Mouse (Mus musculus): ENCODE measurements around the gene Lsmem1. TPM values are rescaled to one million over a fixed set of nuclear protein-coding genes. Genes with fewer than 3 reads are reported as not detected.

The Lsmem1 gene
- polyA plus RNA-seq, 1 experiment from 2014 or later = 26.9 TPM

DNA sequence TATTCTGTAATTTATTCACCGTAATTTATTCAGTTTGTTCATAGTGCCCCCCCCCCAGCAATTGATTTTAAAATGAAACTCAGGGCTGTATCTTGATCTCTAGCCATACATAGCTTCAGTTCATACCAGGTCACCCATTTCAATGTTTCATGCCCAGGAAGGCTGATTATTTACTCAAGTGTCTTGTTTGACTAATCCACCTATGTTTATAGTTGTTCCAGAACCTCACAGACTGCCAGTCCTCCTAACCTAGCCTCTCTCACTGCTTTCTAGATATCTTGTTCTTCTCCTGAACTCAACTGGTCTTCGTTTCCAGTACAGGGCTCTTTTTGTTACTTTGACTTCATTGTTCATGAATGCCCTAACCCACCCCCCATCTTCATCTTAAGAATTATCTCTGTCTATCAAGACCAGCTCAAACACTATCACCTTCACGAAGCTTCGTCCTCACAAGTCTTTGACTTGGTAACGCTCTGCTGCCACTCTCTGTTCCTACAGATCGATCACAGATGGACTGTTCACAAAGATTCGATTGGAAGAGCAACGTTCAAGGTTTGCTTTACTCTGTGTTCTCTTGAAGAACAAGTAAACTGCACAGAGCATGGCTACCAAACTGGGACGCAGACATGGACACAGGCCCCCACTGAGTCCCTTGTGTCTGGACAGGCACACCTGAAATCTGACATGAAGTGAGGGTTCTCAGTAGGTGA lies 25.0 kb upstream of the Lsmem1 start:
- ATAC-seq (ENCODE audit: extremely low read depth, insufficient number of reproducible peaks, low FRiP score, low TSS enrichment) = no peak
- H3K9ac ChIP-seq = no peak overlapping the region
- H3K9me3 ChIP-seq = no peaks in the 10 kb centered on the region
- H3K4me3 ChIP-seq = no peak overlapping the region
- H3K27ac ChIP-seq (replicated peaks) = no peak overlapping the region
- peaks cover 28% of the 10 kb centered on the region for H3K4me1 ChIP-seq
- 90% methylated on average over 9 of the region's 9 CpGs for WGBS
- no peaks in the 10 kb centered on the region for H3K36me3 ChIP-seq
- H3K4me2 ChIP-seq = peak overlapping the region; percentile 74; the same call in 1 of the 2 replicates
- no peaks in the 10 kb centered on the region for H3K27me3 ChIP-seq (replicated peaks)

GRCm38 (mm10) chr12:40223676-40224075 lies 24.4 kb upstream of the Lsmem1 start:
- Histone ChIP-seq H3K27me3 (replicated peaks) (no peaks in the 10 kb centered on the region), H3K4me2 (peak overlapping the region; percentile 74), H3K27ac (replicated peaks) (peak overlapping the region; percentile 87), H3K36me3 (no peaks in the 10 kb centered on the region), H3K4me3 (peak overlapping the region; percentile 99), H3K4me1 (peaks cover 31% of the 10 kb centered on the region), H3K9ac (peak overlapping the region; percentile 72), H3K9me3 (no peaks in the 10 kb centered on the region)
- 43% methylated on average over 10 of the region's 10 CpGs for WGBS
- ATAC-seq (ENCODE audit: extremely low read depth, insufficient number of reproducible peaks, low FRiP score, low TSS enrichment) = no peak

DNA sequence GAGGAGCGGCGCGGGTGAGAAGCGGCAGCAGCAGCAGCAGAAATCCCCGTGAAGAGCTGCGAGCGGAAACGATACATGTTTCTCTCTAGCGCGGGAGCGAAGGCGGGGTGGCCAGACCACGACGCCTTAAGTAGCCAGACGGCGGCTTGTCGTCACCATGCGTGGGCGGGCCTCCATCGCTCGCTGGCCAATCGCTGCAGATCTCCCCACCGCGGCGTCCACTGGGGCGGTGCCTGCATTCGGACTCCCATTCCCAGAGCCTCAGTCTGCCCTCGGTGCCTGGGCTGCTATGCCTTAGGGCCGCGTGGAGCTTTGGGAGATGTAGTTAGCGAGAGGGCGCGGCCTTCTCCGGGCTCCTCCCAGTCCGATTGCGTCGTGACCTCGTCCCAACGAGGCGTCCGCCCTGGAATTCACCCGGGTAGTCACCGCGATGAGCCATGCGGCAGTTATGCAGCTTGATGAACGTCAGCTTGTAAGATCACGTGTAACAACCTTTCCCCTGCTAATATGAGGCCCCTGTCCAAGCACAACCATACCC lies 23.9 kb upstream of the Lsmem1 start:
- peaks cover 31% of the 10 kb centered on the region for H3K4me1 ChIP-seq
- H3K27me3 ChIP-seq (replicated peaks) = no peaks in the 10 kb centered on the region
- peak overlapping the region; percentile 100 for H3K27ac ChIP-seq (replicated peaks)
- no peaks in the 10 kb centered on the region for H3K9me3 ChIP-seq
- peak overlapping the region; percentile 99 for H3K9ac ChIP-seq
- H3K4me2 ChIP-seq = peak overlapping the region; percentile 84
- under 1% methylated on average over 46 of the region's 47 CpGs for WGBS
- peak; percentile 98 for ATAC-seq (ENCODE audit: extremely low read depth, insufficient number of reproducible peaks, low FRiP score, low TSS enrichment)
- peaks cover 1% of the 10 kb centered on the region for H3K36me3 ChIP-seq
- peak overlapping the region; percentile 99 for H3K4me3 ChIP-seq

GRCm38 (mm10) chr12:40222251-40223081 lies 23.2 kb upstream of the Lsmem1 start:
- Histone ChIP-seq H3K36me3 (peaks cover 6% of the 10 kb centered on the region), H3K4me1 (peaks cover 34% of the 10 kb centered on the region), H3K9me3 (no peaks in the 10 kb centered on the region), H3K27me3 (replicated peaks) (no peaks in the 10 kb centered on the region), H3K4me2 (peak overlapping the region; percentile 84), H3K9ac (peak overlapping the region; percentile 99), H3K27ac (replicated peaks) (peak overlapping the region; percentile 100), H3K4me3 (peak overlapping the region; percentile 99)
- peak; percentile 87 for ATAC-seq (ENCODE audit: extremely low read depth, insufficient number of reproducible peaks, low FRiP score, low TSS enrichment)
- WGBS = under 1% methylated on average over 81 of the region's 81 CpGs

DNA sequence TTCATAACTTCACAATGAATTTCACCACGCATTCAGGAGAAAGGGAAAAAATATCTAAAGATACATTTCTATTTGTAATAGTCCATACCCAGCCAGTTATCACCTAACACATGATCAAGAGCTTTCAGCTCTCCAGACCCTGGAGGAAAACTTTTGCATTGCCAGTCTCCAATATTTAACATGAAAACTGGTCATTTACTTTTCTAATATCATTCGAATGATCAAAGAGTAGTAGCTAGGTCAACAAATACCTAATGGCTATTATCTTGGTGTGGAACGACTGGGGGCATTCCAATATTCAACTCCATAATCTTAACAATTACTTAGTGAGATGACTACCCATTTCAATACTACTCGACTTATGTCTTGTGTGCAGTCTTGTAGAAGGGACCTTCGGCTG lies 22.3 kb upstream of the Lsmem1 start:
- 7% methylated on average over 5 of the region's 5 CpGs for WGBS
- H3K9ac ChIP-seq = peak overlapping the region; percentile 99
- H3K4me1 ChIP-seq = peaks cover 34% of the 10 kb centered on the region
- H3K9me3 ChIP-seq = no peaks in the 10 kb centered on the region
- H3K4me2 ChIP-seq = peak overlapping the region; percentile 84
- peak overlapping the region; percentile 99 for H3K4me3 ChIP-seq
- ATAC-seq (ENCODE audit: extremely low read depth, insufficient number of reproducible peaks, low FRiP score, low TSS enrichment) = no peak
- H3K27ac ChIP-seq (replicated peaks) = peak overlapping the region; percentile 100
- H3K36me3 ChIP-seq = peaks cover 11% of the 10 kb centered on the region
- no peaks in the 10 kb centered on the region for H3K27me3 ChIP-seq (replicated peaks)

- H3K9me3 ChIP-seq = no peaks in the 10 kb centered on the region
- H3K27ac ChIP-seq (replicated peaks) = no peak overlapping the region
- no peaks in the 10 kb centered on the region for H3K27me3 ChIP-seq (replicated peaks)
- no peak for ATAC-seq (ENCODE audit: extremely low read depth, insufficient number of reproducible peaks, low FRiP score, low TSS enrichment)
- peak overlapping the region; percentile 99 for H3K4me3 ChIP-seq
- H3K9ac ChIP-seq = peak overlapping the region; percentile 99
- H3K4me1 ChIP-seq = peaks cover 34% of the 10 kb centered on the region
- WGBS = 24% methylated on average over 3 of the region's 3 CpGs
- H3K36me3 ChIP-seq = peaks cover 19% of the 10 kb centered on the region
- H3K4me2 ChIP-seq = peak overlapping the region; percentile 84
Measured at GRCm38 (mm10) chr12:40220896-40221295, 21.6 kb upstream of the Lsmem1 start.

DNA sequence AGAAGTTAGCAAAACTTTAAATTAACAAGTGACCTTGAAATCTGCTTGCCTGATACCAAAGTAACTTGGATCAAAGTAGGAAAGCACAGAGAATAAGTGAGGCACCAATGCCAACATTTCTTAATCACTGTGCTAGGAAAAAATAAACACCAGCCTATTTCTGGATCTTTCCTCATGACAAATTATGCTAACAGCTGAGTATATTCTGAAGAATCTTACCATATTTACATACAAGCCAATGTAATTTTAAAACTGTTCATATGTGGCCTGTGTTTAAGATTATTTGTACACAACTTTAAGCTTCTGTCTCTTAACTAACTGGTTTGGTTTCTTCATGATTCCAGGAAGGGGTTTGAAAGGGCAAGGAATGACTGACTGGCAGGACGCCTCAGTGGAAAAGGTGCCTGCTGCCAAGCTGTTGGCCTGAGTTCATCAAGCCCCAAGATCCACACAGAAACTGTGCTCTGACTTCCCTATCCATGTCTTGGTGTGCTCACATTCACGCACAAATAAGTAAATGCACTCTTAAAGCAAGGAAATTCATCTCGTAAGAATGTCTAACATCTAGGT lies 20.8 kb upstream of the Lsmem1 start:
- H3K27ac ChIP-seq (replicated peaks) = peak overlapping the region; percentile 8
- no peaks in the 10 kb centered on the region for H3K9me3 ChIP-seq
- H3K36me3 ChIP-seq = peaks cover 27% of the 10 kb centered on the region
- WGBS = 40% methylated on average over 3 of the region's 3 CpGs
- H3K27me3 ChIP-seq (replicated peaks) = no peaks in the 10 kb centered on the region
- H3K9ac ChIP-seq = peak overlapping the region; percentile 99
- peaks cover 34% of the 10 kb centered on the region for H3K4me1 ChIP-seq
- no peak for ATAC-seq (ENCODE audit: extremely low read depth, insufficient number of reproducible peaks, low FRiP score, low TSS enrichment)
- H3K4me3 ChIP-seq = peak overlapping the region; percentile 99
- peak overlapping the region; percentile 84 for H3K4me2 ChIP-seq

DNA sequence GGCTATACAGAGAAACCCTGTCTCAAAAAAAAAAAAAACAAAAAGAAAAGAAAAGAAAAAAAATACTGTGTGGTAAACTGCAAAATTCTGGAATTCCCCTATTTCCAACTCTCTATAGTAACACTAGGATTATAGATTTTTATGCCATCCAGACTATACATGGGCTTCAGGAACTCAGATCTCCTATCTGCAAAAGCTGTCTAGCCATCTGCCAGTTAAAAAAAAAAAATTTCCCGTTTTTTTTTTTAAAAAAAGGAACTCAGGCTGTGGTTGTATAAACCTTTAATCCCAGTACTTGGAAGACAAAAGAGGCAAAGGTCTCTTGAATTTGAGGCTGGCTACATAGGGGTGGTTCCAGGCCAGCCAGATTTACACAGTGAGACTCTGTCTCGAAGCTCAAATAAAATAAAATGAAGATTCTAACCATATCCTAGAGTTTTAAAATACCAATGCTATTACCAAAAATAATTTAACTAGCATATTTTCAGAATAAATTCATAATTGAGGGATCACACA lies 19.2 kb upstream of the Lsmem1 start:
- no peak for ATAC-seq (ENCODE audit: extremely low read depth, insufficient number of reproducible peaks, low FRiP score, low TSS enrichment)
- no peaks in the 10 kb centered on the region for H3K27me3 ChIP-seq (replicated peaks)
- H3K4me3 ChIP-seq = no peak overlapping the region
- no peaks in the 10 kb centered on the region for H3K9me3 ChIP-seq
- 64% methylated on average over 2 of the region's 2 CpGs for WGBS
- no peak overlapping the region for H3K27ac ChIP-seq (replicated peaks)
- H3K4me1 ChIP-seq = peaks cover 27% of the 10 kb centered on the region
- no peak overlapping the region for H3K9ac ChIP-seq
- H3K4me2 ChIP-seq = no peak overlapping the region
- H3K36me3 ChIP-seq = peaks cover 43% of the 10 kb centered on the region

DNA sequence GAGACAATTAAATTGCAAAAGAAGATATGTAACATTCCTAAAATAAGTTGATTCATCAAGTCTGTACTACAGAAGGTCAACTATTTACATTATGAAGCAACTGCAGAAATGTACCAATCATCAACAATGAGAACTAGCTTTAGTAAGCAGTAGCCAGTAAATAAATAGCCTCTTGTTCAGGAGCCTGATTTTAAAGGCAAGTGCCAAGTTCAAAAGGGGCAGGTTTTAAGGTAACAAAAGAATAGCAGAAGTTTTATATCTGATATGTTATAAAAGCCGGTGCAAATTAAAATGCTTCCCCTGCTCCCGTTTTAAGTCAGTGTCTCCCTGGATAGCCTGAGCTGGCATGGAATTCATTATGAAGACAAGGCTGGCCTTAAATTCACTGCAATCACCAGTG lies 18.5 kb upstream of the Lsmem1 start:
- no peaks in the 10 kb centered on the region for H3K27me3 ChIP-seq (replicated peaks)
- peaks cover 27% of the 10 kb centered on the region for H3K4me1 ChIP-seq
- H3K36me3 ChIP-seq = peaks cover 50% of the 10 kb centered on the region
- no peak for ATAC-seq (ENCODE audit: extremely low read depth, insufficient number of reproducible peaks, low FRiP score, low TSS enrichment)
- WGBS = 91% methylated on average over 2 of the region's 2 CpGs
- no peak overlapping the region for H3K9ac ChIP-seq
- H3K4me2 ChIP-seq = no peak overlapping the region
- peaks cover 1% of the 10 kb centered on the region; the same call in 1 of the 2 replicates for H3K9me3 ChIP-seq
- no peak overlapping the region for H3K4me3 ChIP-seq
- H3K27ac ChIP-seq (replicated peaks) = no peak overlapping the region

GRCm38 (mm10) chr12:40214888-40215876 lies 15.9 kb upstream of the Lsmem1 start:
- no peak overlapping the region for H3K27ac ChIP-seq (replicated peaks)
- H3K9me3 ChIP-seq = peaks cover 4% of the 10 kb centered on the region; the same call in 1 of the 2 replicates
- H3K36me3 ChIP-seq = peaks cover 74% of the 10 kb centered on the region
- 90% methylated on average over 15 of the region's 15 CpGs for WGBS
- no peak for ATAC-seq (ENCODE audit: extremely low read depth, insufficient number of reproducible peaks, low FRiP score, low TSS enrichment)
- H3K9ac ChIP-seq = no peak overlapping the region
- H3K4me3 ChIP-seq = no peak overlapping the region
- no peak overlapping the region for H3K4me2 ChIP-seq
- H3K4me1 ChIP-seq = peaks cover 12% of the 10 kb centered on the region
- no peaks in the 10 kb centered on the region for H3K27me3 ChIP-seq (replicated peaks)
